Mouse (Mus musculus) intestine, postnatal 0 days (tissue): ENCODE results near the gene Pard3b. TPM values are rescaled to one million over a fixed set of nuclear protein-coding genes. Genes with fewer than 3 reads are reported as not detected.
A peak's percentile ranks its signal among the peaks of the same experiment; 100 is the strongest.

Experiments
- ATAC-seq: fragments of 200-750 bp; cut with Nextera tagmentation; 2 replicates; pipeline ENCODE4 v1.8.0; 2017; ENCODE audit warnings: mild to moderate bottlenecking, moderate TSS enrichment, moderate library complexity
- H3K27ac ChIP-seq: fragments of 300-500 bp; sonication (generic); 2 replicates; pipeline ENCODE4 v1.5.1; 2014; ENCODE audit warnings: mild to moderate bottlenecking, low read depth, low read length, moderate library complexity
- H3K27me3 ChIP-seq: fragments of 300-500 bp; sonication (generic); replicated peaks from 2 replicates; pipeline ENCODE4 v1.6.1; 2014; ENCODE audit warnings: low read length, mixed read lengths; ENCODE audit not compliant: control insufficient read depth, insufficient read depth
- H3K36me3 ChIP-seq: fragments of 300-500 bp; sonication (generic); 2 replicates; pipeline ENCODE4 v1.6.1; 2014; ENCODE audit warnings: mild to moderate bottlenecking, moderate library complexity; ENCODE audit not compliant: control insufficient read depth, insufficient read depth
- H3K4me1 ChIP-seq: fragments of 300-500 bp; sonication (generic); replicated peaks from 2 replicates; pipeline ENCODE4 v1.6.1; 2014; ENCODE audit warnings: antibody characterized with exemption, low read length, mixed read lengths; ENCODE audit not compliant: control insufficient read depth, insufficient read depth
- H3K4me2 ChIP-seq: fragments of 300-500 bp; sonication (generic); replicated peaks from 2 replicates; pipeline ENCODE4 v1.6.1; 2014; ENCODE audit warnings: low read depth, mild to moderate bottlenecking, moderate library complexity
- H3K4me3 ChIP-seq: fragments of 300-500 bp; sonication (generic); 2 replicates; pipeline ENCODE4 v1.5.1; 2014; ENCODE audit warnings: low read depth, low read length
- H3K9ac ChIP-seq: fragments of 300-500 bp; sonication (generic); 2 replicates; pipeline ENCODE4 v1.6.1; 2014; ENCODE audit warnings: mild to moderate bottlenecking, low read depth, low read length
- H3K9me3 ChIP-seq: fragments of 300-500 bp; sonication (generic); 2 replicates; pipeline ENCODE4 v1.6.1; 2016; ENCODE audit warnings: mixed run types; ENCODE audit not compliant: control insufficient read depth
- CTCF ChIP-seq: sonication (generic); IDR thresholded peaks from 2 replicates; pipeline ENCODE4 v1.5.1; 2016; ENCODE audit warnings: low read depth, mild to moderate bottlenecking, control low read depth, antibody characterized with exemption, moderate library complexity
- WGBS: fragments of 180-500 bp; shearing (Covaris S2); extraction: QIAGEN DNeasy Blood & Tissue Kit; methylation state at CpG from one replicate; pipeline ENCODE4 v1.1.7; 2014; 5-methylcytosine and 5-hydroxymethylcytosine counted together
- polyA plus RNA-seq: library from polyadenylated mRNA; unstranded; fragments of >200 nt; fragmentation: Nextera tagmentation; extraction: Ambion mirVana; gene quantifications from 2 replicates; pipeline ENCODE4 v1.2.1, GENCODE M21; 2015

The Pard3b gene
- polyA plus RNA-seq, 1 experiment from 2014 or later = 17.2 TPM

GRCm38 (mm10) chr1:62416627-62417374, 778.2 kb downstream of the Pard3b start:
- no peak overlapping the region for H3K4me3 ChIP-seq
- H3K9ac ChIP-seq = no peak overlapping the region
- H3K36me3 ChIP-seq = no peaks in the 10 kb centered on the region
- H3K4me1 ChIP-seq = no peaks in the 10 kb centered on the region
- no peaks in the 10 kb centered on the region for H3K27me3 ChIP-seq
- H3K9me3 ChIP-seq = no peaks in the 10 kb centered on the region
- WGBS = 81% methylated on average over 10 of the region's 10 CpGs
- no peak for TF ChIP-seq CTCF
- ATAC-seq = no peak
- H3K4me2 ChIP-seq = no peak overlapping the region
- no peak overlapping the region for H3K27ac ChIP-seq

GRCm38 (mm10) chr1:62422896-62423650, 784.4 kb downstream of the Pard3b start:
- H3K4me3 ChIP-seq = no peak overlapping the region
- H3K4me1 ChIP-seq = no peaks in the 10 kb centered on the region
- WGBS = 81% methylated on average over 10 of the region's 10 CpGs
- H3K9me3 ChIP-seq = no peaks in the 10 kb centered on the region
- no peaks in the 10 kb centered on the region for H3K27me3 ChIP-seq
- no peak for TF ChIP-seq CTCF
- ATAC-seq = no peak
- no peak overlapping the region for H3K4me2 ChIP-seq
- no peak overlapping the region for H3K27ac ChIP-seq
- H3K9ac ChIP-seq = no peak overlapping the region
- H3K36me3 ChIP-seq = no peaks in the 10 kb centered on the region

GRCm38 (mm10) chr1:62425369-62425768, 786.7 kb downstream of the Pard3b start:
- Histone ChIP-seq H3K4me3 (no peak overlapping the region), H3K36me3 (no peaks in the 10 kb centered on the region), H3K27me3 (no peaks in the 10 kb centered on the region), H3K27ac (no peak overlapping the region), H3K9ac (no peak overlapping the region), H3K4me2 (no peak overlapping the region), H3K9me3 (no peaks in the 10 kb centered on the region), H3K4me1 (no peaks in the 10 kb centered on the region)
- WGBS = 78% methylated on average over 2 of the region's 2 CpGs
- no peak for TF ChIP-seq CTCF
- ATAC-seq = no peak

GRCm38 (mm10) chr1:62428736-62429135, 790.1 kb downstream of the Pard3b start:
- no peak overlapping the region for H3K27ac ChIP-seq
- 71% methylated on average over 6 of the region's 6 CpGs for WGBS
- no peak for ATAC-seq

GRCm38 (mm10) chr1:62429333-62430182, 790.9 kb downstream of the Pard3b start:
- Histone ChIP-seq H3K4me2 (no peak overlapping the region), H3K4me1 (no peaks in the 10 kb centered on the region), H3K9me3 (no peaks in the 10 kb centered on the region), H3K27ac (no peak overlapping the region), H3K4me3 (no peak overlapping the region), H3K36me3 (no peaks in the 10 kb centered on the region), H3K9ac (no peak overlapping the region), H3K27me3 (no peaks in the 10 kb centered on the region)
- TF ChIP-seq CTCF = 0 out of 2 replicates have a peak, but pooled peaks have one; percentile 6
- ATAC-seq = no peak
- 61% methylated on average over 17 of the region's 17 CpGs for WGBS

More at GRCm38 (mm10) chr1:62428736-62429135, 790.1 kb downstream of the Pard3b start:
- Histone ChIP-seq H3K4me3 (no peak overlapping the region), H3K36me3 (no peaks in the 10 kb centered on the region), H3K9me3 (no peaks in the 10 kb centered on the region), H3K4me2 (no peak overlapping the region), H3K27me3 (no peaks in the 10 kb centered on the region), H3K9ac (no peak overlapping the region), H3K4me1 (no peaks in the 10 kb centered on the region)
- TF ChIP-seq CTCF = no peak

- Histone ChIP-seq H3K4me1 (no peaks in the 10 kb centered on the region), H3K36me3 (no peaks in the 10 kb centered on the region), H3K4me2 (no peak overlapping the region), H3K4me3 (no peak overlapping the region), H3K27me3 (no peaks in the 10 kb centered on the region), H3K9me3 (no peaks in the 10 kb centered on the region), H3K9ac (no peak overlapping the region), H3K27ac (no peak overlapping the region)
- TF ChIP-seq CTCF = no peak
- no peak for ATAC-seq
- WGBS = 50% methylated on average over 6 of the region's 6 CpGs
Observed at GRCm38 (mm10) chr1:62431054-62431453, 792.4 kb downstream of the Pard3b start.
